Mouse (Mus musculus) lung, adult 2 months (tissue): Measurements from ENCODE around the gene Mrm3. TPM values are rescaled to one million over a fixed set of nuclear protein-coding genes. Genes with fewer than 3 reads are reported as not detected.

Experiments
- DNase-seq: peaks from one replicate; pipeline ENCODE4 v3.0.0; 2022
- H3K4me1 ChIP-seq: fragments of 200-500 bp; 2 replicates; pipeline ENCODE4 v1.6.1; 2011; ENCODE audit warnings: low read length; ENCODE audit not compliant: control insufficient read depth, insufficient read depth
- H3K4me3 ChIP-seq: fragments of 200-500 bp; replicated peaks from 2 replicates; pipeline ENCODE3; 2011; ENCODE audit warnings: low read depth, mild to moderate bottlenecking, control low read depth, low read length; ENCODE audit errors: extremely low read depth
- CTCF ChIP-seq: fragments of 200-500 bp; IDR thresholded peaks from 2 replicates; pipeline ENCODE4 v1.5.1; 2011; ENCODE audit warnings: mild to moderate bottlenecking, low read length, control low read depth; ENCODE audit not compliant: insufficient read depth
- POLR2A ChIP-seq: fragments of 200-500 bp; IDR thresholded peaks from 2 replicates; pipeline ENCODE4 v1.6.1; 2011; ENCODE audit warnings: low read depth, mild to moderate bottlenecking, control low read depth, low read length, borderline replicate concordance; ENCODE audit errors: extremely low read depth
- WGBS: fragments of 180-500 bp; shearing (Covaris S2); methylation state at CpG from one replicate; pipeline ENCODE4 v1.1.7; 2018; 5-methylcytosine and 5-hydroxymethylcytosine counted together
- polyA plus RNA-seq: library from polyadenylated mRNA; depleted of rRNA; stranded (reverse); fragments of >200 nt; gene quantifications from 2 replicates; pipeline ENCODE4 v1.2.3, GENCODE M21; 2012

Mrm3 gene
- polyA plus RNA-seq, 1 experiment, result 3.6 TPM

DNA sequence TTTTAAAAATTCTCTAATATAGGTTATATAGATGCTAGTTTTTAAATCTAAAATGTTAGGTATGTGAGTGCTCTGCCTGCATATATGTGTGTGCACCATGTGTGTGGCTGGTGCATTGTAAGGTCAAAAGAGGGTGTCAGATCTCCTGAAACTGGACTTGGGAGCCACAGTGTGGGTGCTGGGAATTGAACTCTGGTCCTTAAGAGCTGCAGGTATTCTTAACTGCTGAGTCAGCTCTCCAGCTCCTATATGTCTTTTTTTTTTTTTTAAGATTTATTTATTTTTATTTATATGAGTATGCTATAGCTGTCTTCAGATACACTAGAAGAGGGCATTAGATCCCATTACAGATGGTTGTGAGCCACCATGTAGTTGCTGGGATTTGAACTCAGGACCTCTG, 2.9 kb downstream of the Mrm3 start:
- no peak for DNase-seq
- TF ChIP-seq POLR2A (no peak), CTCF (no peak)
- H3K4me1 ChIP-seq, result peaks cover 7% of the 10 kb centered on the region
- H3K4me3 ChIP-seq, result no peak overlapping the region

DNA sequence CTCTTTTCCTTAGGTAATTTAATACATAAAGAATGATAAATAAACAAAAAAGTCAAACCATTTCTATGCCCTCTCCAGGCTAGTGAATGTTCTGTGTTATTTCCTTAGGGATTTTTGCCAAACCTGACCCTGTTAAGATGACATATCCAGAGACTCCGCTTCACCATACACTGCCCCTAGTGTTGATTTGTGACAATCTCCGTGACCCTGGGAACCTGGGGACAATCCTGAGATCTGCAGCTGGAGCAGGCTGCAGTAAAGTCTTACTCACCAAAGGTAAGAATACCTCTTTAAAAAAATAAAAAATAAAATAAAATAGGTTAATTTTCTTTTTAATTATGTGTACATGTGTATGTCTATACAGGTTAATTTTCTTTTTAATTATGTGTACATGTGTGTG, 3.7 kb downstream of the Mrm3 start:
- WGBS, result 42% methylated on average over 2 of the region's 2 CpGs
- TF ChIP-seq POLR2A, result no peak
- TF ChIP-seq CTCF, result no peak
- DNase-seq, result no peak
- no peak overlapping the region for H3K4me3 ChIP-seq
- peaks cover 7% of the 10 kb centered on the region for H3K4me1 ChIP-seq

DNA sequence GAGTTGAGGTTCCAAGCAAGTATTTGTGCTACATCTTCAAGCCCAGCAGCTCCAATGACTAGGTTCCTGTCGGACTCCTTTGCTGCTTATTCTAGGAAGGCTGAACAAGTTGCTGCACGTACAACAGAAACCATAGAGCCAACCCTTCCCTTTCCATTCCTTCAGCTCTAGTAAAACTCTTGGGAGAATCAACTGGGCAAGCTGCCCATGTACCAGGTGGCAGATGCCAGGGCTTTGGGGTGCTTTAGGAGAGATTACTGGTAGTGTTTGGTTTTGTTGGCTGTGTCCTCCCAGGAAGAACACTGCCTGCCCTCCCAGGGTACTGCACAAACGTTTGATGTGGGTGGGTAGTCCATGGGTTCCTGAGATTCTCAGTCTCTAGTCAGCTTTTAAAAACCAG, 8.5 kb downstream of the Mrm3 start:
- no peak for DNase-seq
- no peak overlapping the region for H3K4me3 ChIP-seq
- H3K4me1 ChIP-seq, result no peaks in the 10 kb centered on the region; the same call in 1 of the 2 replicates
- TF ChIP-seq CTCF (no peak), POLR2A (no peak)
- 58% methylated on average over 3 of the region's 3 CpGs for WGBS

DNA sequence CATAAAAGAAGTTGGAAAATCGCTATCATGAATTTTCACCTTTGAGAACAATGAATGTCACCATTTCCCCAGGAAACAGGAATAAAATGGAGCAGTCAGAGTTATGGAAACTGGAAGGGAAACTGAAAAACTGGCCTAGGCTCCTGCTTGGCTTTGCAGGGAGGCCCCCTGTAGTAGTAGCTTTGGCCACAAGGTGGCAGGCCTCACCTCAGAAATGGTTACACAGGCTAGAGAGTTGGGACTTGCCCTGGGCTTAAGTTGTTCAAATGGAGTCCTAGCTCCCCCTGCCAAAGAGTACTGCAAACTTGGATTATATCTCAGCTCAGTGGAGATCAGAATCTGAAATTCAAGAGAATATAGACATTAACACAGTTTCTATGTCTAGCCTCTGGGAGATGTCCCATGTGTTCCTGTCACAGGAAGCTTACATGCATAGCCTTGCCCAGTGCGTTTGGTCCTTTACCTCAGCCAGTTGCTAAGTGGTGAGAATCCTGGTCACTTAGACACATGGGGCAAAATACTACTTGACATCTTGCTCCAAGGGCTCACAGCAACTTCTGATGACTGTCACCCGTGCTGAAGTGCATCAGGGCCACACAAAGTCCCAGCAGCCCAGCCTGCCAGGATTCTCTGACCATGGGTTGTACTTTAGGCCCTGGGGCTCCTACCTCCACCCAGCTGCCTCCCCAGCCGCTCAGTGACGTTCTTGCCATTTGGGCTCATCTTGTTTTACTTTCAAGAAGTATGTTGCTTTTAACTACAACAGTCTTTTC, 9.8 kb downstream of the Mrm3 start:
- peak; percentile 84 for DNase-seq
- 40% methylated on average over 5 of the region's 5 CpGs for WGBS
- peak; percentile 94 for TF ChIP-seq CTCF
- no peak for TF ChIP-seq POLR2A
- Histone ChIP-seq H3K4me1 (no peaks in the 10 kb centered on the region; the same call in 1 of the 2 replicates), H3K4me3 (no peak overlapping the region)

DNA sequence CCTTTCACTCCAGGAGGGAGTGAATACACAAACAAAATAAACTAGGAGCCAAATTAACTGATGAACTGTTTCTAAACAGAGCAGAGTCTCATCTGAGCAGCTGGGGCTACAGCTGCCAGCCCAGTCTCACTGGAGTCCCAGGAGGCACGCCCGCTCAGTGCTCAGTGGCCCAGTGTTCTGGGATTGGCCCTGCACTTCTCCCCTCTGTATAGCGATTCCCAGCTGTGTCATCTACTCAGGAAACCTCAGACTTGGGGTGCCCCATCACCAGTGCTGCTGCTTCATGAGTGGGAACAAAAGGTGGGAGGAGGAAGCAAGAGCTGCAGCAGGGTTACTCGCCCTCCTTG, 10.4 kb downstream of the Mrm3 start:
- H3K4me1 ChIP-seq, result no peaks in the 10 kb centered on the region; the same call in 1 of the 2 replicates
- DNase-seq, result no peak
- no peak overlapping the region for H3K4me3 ChIP-seq
- WGBS, result 72% methylated on average over 4 of the region's 4 CpGs
- TF ChIP-seq CTCF (no peak), POLR2A (no peak)

DNA sequence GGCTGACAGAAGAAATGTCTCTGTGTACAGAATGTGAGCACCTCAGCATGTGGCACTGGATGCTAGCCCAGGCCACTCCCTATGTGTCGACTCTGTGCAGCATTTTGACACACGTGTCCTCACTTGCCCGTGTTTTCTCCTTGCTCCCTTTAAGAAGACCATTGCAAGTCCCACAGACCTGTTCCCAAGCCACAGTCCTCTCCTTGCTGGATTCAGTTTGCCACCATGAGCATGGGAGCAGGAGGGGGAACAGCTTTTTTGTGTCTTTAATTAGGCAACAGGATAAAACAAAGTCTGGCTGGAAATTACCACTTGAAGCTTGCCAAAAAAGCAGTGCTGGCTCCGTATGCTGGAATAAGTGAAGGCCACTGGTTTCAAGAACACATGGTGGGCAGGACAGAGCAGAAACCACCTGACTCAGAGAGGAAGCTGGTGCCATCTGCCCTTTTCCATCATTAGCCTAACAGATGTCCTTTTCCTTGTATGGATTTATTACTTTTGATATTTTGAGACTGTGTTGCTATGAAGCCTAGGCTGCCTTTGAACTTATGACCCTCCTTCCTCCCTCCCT, 12.0 kb downstream of the Mrm3 start:
- H3K4me1 ChIP-seq, result no peaks in the 10 kb centered on the region; the same call in 1 of the 2 replicates
- DNase-seq, result no peak
- H3K4me3 ChIP-seq, result no peak overlapping the region
- TF ChIP-seq POLR2A, result no peak
- TF ChIP-seq CTCF, result no peak
- 43% methylated on average over 4 of the region's 4 CpGs for WGBS

DNA sequence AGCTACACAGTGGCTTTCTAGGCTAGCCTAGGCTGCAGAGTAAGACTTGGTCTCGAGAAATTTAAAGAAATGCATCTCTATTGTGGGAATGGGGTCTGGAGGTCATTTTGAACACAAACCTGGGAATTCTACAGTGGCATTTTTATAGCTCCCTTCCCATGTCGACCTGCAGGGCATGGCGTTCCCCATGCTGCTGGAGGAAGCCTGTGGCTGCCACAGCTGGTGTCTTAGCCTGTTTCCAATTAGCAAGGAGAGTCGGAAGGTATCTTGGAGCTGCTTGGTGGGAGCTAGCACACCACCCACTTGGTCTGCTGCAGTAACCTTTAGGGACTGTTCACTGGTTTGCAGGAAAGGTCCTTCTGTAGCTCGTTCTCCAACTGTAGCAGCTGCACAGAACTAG, 12.6 kb downstream of the Mrm3 start:
- Histone ChIP-seq H3K4me3 (no peak overlapping the region), H3K4me1 (peaks cover 4% of the 10 kb centered on the region; the same call in 1 of the 2 replicates)
- no peak for DNase-seq
- WGBS, result 46% methylated on average over 5 of the region's 5 CpGs
- TF ChIP-seq CTCF (no peak), POLR2A (no peak)

DNA sequence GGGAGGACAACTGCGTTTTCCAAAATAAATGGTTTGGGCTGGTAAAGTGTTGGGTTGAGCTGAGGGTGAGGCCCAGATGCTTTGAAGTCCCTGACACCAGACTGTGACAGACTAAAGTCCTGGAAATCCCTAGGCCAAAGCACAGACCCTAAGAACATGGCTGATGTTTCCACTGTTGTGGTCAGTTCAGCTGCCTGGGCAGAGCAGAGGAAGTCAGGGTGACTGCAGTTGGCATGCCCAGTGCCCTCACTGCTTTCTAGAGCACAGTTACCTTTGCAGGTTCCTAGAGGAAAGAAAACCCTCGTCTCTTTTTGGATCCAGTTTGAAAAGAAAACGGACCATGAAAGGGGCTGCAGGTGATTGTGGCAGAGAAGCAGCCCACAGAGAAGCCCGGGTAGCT, 13.9 kb downstream of the Mrm3 start:
- TF ChIP-seq CTCF, result no peak
- DNase-seq, result no peak
- 77% methylated on average over 4 of the region's 4 CpGs for WGBS

DNA sequence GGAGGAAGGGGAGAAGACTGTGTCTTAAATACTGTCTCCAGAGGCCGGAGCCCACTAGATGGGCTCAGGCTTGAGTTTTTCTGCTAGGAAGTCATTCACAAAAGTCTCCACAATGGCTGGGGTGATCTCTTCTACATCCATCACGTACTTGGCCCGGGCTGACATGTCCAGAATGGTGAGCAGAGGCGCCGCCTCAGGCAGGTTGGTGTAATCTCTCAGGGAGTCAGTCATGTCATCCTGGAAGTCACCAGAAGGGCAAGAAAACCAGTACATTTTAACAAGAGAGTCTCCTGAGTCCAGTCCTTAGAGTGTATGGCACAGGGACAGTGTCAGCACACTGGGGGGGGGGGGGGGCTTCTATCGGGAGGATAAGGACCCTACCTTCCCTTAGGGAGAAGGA, 15.0 kb downstream of the Mrm3 start:
- no peak for TF ChIP-seq POLR2A
- TF ChIP-seq CTCF, result no peak
- 78% methylated on average over 6 of the region's 6 CpGs for WGBS
- no peak for DNase-seq
- Histone ChIP-seq H3K4me1 (peaks cover 4% of the 10 kb centered on the region; the same call in 1 of the 2 replicates), H3K4me3 (no peak overlapping the region)

More for the DNA sequence above, 13.9 kb downstream of the Mrm3 start:
- Histone ChIP-seq H3K4me3 (no peak overlapping the region), H3K4me1 (peaks cover 4% of the 10 kb centered on the region; the same call in 1 of the 2 replicates)

DNA sequence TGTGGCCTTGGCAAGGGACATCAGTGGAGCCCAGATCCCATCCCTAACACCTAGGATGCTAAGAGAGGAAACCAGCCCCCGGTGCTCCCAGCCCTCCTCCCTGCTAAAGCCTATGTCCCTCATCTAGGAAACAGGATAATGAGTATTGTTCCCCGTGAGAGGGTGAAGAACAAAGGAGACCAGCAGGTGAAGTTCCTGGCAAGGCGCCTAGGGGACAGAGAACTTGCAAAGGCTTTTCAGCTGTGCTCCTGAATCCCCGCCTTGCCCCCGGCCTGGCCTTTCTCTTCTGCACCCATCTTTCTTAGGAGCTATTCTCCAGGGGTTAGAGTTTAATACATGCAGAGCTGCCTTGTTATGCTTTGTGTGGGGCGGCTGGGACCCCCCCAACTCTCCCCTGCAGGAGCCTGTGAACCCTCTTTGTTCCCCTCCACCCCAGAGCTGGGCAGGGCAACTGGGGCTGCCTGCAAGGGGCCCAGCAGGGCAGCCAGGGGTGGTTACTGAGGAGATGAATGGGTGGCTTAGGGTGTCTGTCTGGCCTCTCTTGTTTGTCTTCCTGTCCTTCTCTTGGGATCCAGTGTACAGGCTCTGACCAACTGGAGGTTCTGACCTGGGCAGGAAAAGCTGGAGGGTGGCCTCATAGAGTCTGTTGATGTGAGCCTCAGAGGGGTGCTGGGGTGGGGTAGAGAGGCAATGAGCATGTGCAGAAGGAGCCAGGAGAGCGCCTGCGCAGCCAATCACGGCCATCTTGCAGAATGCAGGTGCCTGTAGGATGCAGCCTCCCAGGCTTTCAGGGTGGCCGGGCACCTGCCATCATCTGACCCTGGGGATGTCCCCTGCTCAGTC, 16.9 kb downstream of the Mrm3 start:
- WGBS, result 82% methylated on average over 10 of the region's 10 CpGs
- Histone ChIP-seq H3K4me1 (0 out of 2 replicates have a peak, but pooled peaks cover 4% of the 10 kb centered on the region), H3K4me3 (no peak overlapping the region)
- TF ChIP-seq CTCF, result no peak
- TF ChIP-seq POLR2A, result no peak
- DNase-seq, result no peak
